Mouse (Mus musculus) midbrain, embryonic 11.5 days (tissue): ENCODE data around the gene Cbx6. TPM values are rescaled to one million over a fixed set of nuclear protein-coding genes. Genes with fewer than 3 reads are reported as not detected.

Experiments
- ATAC-seq: fragments of 200-750 bp; cut with Nextera tagmentation; 2 replicates; pipeline ENCODE4 v1.8.0; 2017; ENCODE audit warnings: moderate TSS enrichment, moderate library complexity; ENCODE audit not compliant: low FRiP score
- DNase-seq: peaks from one replicate; pipeline ENCODE4 v3.0.0; 2015; ENCODE audit warnings: low spot score; ENCODE audit errors: missing footprints
- H3K27ac ChIP-seq: fragments of 300-500 bp; sonication (generic); 2 replicates; pipeline ENCODE4 v1.5.1; 2014; ENCODE audit warnings: low read depth, low read length
- H3K27me3 ChIP-seq: fragments of 300-500 bp; sonication (generic); 2 replicates; pipeline ENCODE4 v1.6.1; 2014; ENCODE audit warnings: mild to moderate bottlenecking, low read length, moderate library complexity, mixed read lengths; ENCODE audit not compliant: control insufficient read depth, insufficient read depth
- H3K36me3 ChIP-seq: fragments of 300-500 bp; sonication (generic); 2 replicates; pipeline ENCODE4 v1.6.1; 2014; ENCODE audit warnings: mild to moderate bottlenecking, low read length, moderate library complexity, mixed read lengths; ENCODE audit not compliant: control insufficient read depth, insufficient read depth
- H3K4me1 ChIP-seq: fragments of 300-500 bp; sonication (generic); 2 replicates; pipeline ENCODE4 v1.6.1; 2014; ENCODE audit warnings: low read length; ENCODE audit not compliant: control insufficient read depth, insufficient read depth
- H3K4me2 ChIP-seq: fragments of 300-500 bp; sonication (generic); 2 replicates; pipeline ENCODE4 v1.6.1; 2014; ENCODE audit warnings: mild to moderate bottlenecking, moderate library complexity
- H3K4me3 ChIP-seq: fragments of 300-500 bp; sonication (generic); 2 replicates; pipeline ENCODE4 v1.5.1; 2014; ENCODE audit warnings: low read depth, low read length
- H3K9ac ChIP-seq: fragments of 300-500 bp; sonication (generic); 2 replicates; pipeline ENCODE4 v1.6.1; 2014; ENCODE audit warnings: low read length
- H3K9me3 ChIP-seq: fragments of 300-500 bp; sonication (generic); 2 replicates; pipeline ENCODE4 v1.6.1; 2016; ENCODE audit warnings: low read length; ENCODE audit not compliant: control insufficient read depth
- WGBS: fragments of 180-500 bp; shearing (Covaris S2); extraction: QIAGEN DNeasy Blood & Tissue Kit; methylation state at CpG from one replicate; pipeline ENCODE4 v1.1.7; 2014; 5-methylcytosine and 5-hydroxymethylcytosine counted together
- polyA plus RNA-seq: library from polyadenylated mRNA; unstranded; fragments of >200 nt; fragmentation: Nextera tagmentation; extraction: Ambion mirVana; gene quantifications from 2 replicates; pipeline ENCODE4 v1.2.1, GENCODE M21; 2014

Cbx6 gene
- 17.1 and 18.8 TPM in 2 replicates for polyA plus RNA-seq

GRCm38 (mm10) chr15:79834130-79834880, at the start of gene Cbx6, which contains the start of gene Npcd:
TSS of gene Cbx6 (minus strand) at chr15:79834688.
TSS of gene Npcd (minus strand) at chr15:79834237.
- ATAC-seq (peak; percentile 88), DNase-seq (peak; percentile 100)
- H3K27ac ChIP-seq, result peak within 1 kb of the TSS; percentile 95
- peak within 1 kb of the TSS; percentile 98 for H3K4me2 ChIP-seq
- H3K9me3 ChIP-seq, result no peaks in the 10 kb centered on the region
- H3K4me1 ChIP-seq, result peaks cover 39% of the 10 kb centered on the region
- peak within 1 kb of the TSS; percentile 95 for H3K9ac ChIP-seq
- H3K4me3 ChIP-seq, result peak within 1 kb of the TSS; percentile 88
- under 1% methylated on average over 50 of the region's 58 CpGs for WGBS
- peaks cover 4% of the 10 kb centered on the region; the same call in 1 of the 2 replicates for H3K36me3 ChIP-seq
- H3K27me3 ChIP-seq, result no peaks in the 10 kb centered on the region

- H3K9me3 ChIP-seq, result no peaks in the 10 kb centered on the region
- DNase-seq, result peak; percentile 100
- under 1% methylated on average over 30 of the region's 30 CpGs for WGBS
Measured at GRCm38 (mm10) chr15:79883352-79883822, 48.9 kb upstream of the Cbx6 start.

GRCm38 (mm10) chr15:79882623-79883267, 48.3 kb upstream of the Cbx6 start:
- no peak for DNase-seq
- H3K4me1 ChIP-seq, result 0 out of 2 replicates have a peak, but pooled peaks cover 3% of the 10 kb centered on the region
- WGBS, result 24% methylated on average over 19 of the region's 19 CpGs
- H3K36me3 ChIP-seq, result no peaks in the 10 kb centered on the region
- H3K27me3 ChIP-seq, result no peaks in the 10 kb centered on the region
- H3K9ac ChIP-seq, result peak overlapping the region; percentile 49
- peak; percentile 51 for ATAC-seq
- peak overlapping the region; percentile 58 for H3K4me2 ChIP-seq
- H3K9me3 ChIP-seq, result no peaks in the 10 kb centered on the region
- H3K27ac ChIP-seq, result no peak overlapping the region; the same call in 1 of the 2 replicates
- H3K4me3 ChIP-seq, result peak overlapping the region; percentile 40

More at GRCm38 (mm10) chr15:79883352-79883822, 48.9 kb upstream of the Cbx6 start:
- peak overlapping the region; percentile 58 for H3K4me2 ChIP-seq
- peak overlapping the region; percentile 58; the same call in 1 of the 2 replicates for H3K27ac ChIP-seq
- H3K4me1 ChIP-seq, result 0 out of 2 replicates have a peak, but pooled peaks cover 3% of the 10 kb centered on the region
- peak; percentile 94 for ATAC-seq
- peak overlapping the region; percentile 40 for H3K4me3 ChIP-seq
- H3K27me3 ChIP-seq, result no peaks in the 10 kb centered on the region
- peak overlapping the region; percentile 74 for H3K9ac ChIP-seq
- no peaks in the 10 kb centered on the region for H3K36me3 ChIP-seq

- 85% methylated on average over 3 of the region's 3 CpGs for WGBS
- Histone ChIP-seq H3K27me3 (no peaks in the 10 kb centered on the region), H3K4me3 (no peak overlapping the region), H3K4me1 (0 out of 2 replicates have a peak, but pooled peaks cover 3% of the 10 kb centered on the region), H3K9me3 (no peaks in the 10 kb centered on the region), H3K27ac (no peak overlapping the region), H3K36me3 (no peaks in the 10 kb centered on the region), H3K4me2 (no peak overlapping the region), H3K9ac (no peak overlapping the region)
- ATAC-seq (no peak), DNase-seq (no peak)
Measured at GRCm38 (mm10) chr15:79880477-79880876, 46.0 kb upstream of the Cbx6 start.

- Histone ChIP-seq H3K36me3 (no peaks in the 10 kb centered on the region), H3K9me3 (no peaks in the 10 kb centered on the region), H3K4me2 (no peak overlapping the region), H3K4me1 (0 out of 2 replicates have a peak, but pooled peaks cover 3% of the 10 kb centered on the region), H3K9ac (no peak overlapping the region), H3K27me3 (no peaks in the 10 kb centered on the region), H3K4me3 (no peak overlapping the region), H3K27ac (no peak overlapping the region)
- WGBS, result 66% methylated on average over 13 of the region's 13 CpGs
- DNase-seq (no peak), ATAC-seq (no peak)
Measured at GRCm38 (mm10) chr15:79879319-79879718, 44.8 kb upstream of the Cbx6 start.

- Histone ChIP-seq H3K9ac (no peak overlapping the region), H3K27ac (no peak overlapping the region), H3K9me3 (no peaks in the 10 kb centered on the region), H3K4me1 (0 out of 2 replicates have a peak, but pooled peaks cover 3% of the 10 kb centered on the region), H3K36me3 (no peaks in the 10 kb centered on the region), H3K27me3 (no peaks in the 10 kb centered on the region), H3K4me2 (no peak overlapping the region), H3K4me3 (no peak overlapping the region)
- ATAC-seq, result no peak
- WGBS, result 79% methylated on average over 6 of the region's 6 CpGs
- DNase-seq, result no peak
Measured at GRCm38 (mm10) chr15:79878725-79879136, 44.2 kb upstream of the Cbx6 start.

- H3K27ac ChIP-seq, result no peak overlapping the region
- no peaks in the 10 kb centered on the region for H3K4me1 ChIP-seq
- H3K9me3 ChIP-seq, result no peaks in the 10 kb centered on the region
- H3K4me3 ChIP-seq, result no peak overlapping the region
- no peak for DNase-seq
- no peaks in the 10 kb centered on the region for H3K27me3 ChIP-seq
- WGBS, result 91% methylated on average over 18 of the region's 18 CpGs
- ATAC-seq, result no peak
- H3K36me3 ChIP-seq, result no peaks in the 10 kb centered on the region
- H3K4me2 ChIP-seq, result no peak overlapping the region
- no peak overlapping the region for H3K9ac ChIP-seq
Measured at GRCm38 (mm10) chr15:79875261-79875995, 40.9 kb upstream of the Cbx6 start.

GRCm38 (mm10) chr15:79873995-79874394, 39.5 kb upstream of the Cbx6 start:
- Histone ChIP-seq H3K9me3 (no peaks in the 10 kb centered on the region), H3K4me3 (no peak overlapping the region), H3K36me3 (no peaks in the 10 kb centered on the region), H3K4me1 (no peaks in the 10 kb centered on the region), H3K9ac (no peak overlapping the region), H3K27me3 (no peaks in the 10 kb centered on the region), H3K4me2 (no peak overlapping the region), H3K27ac (no peak overlapping the region)
- 63% methylated on average over 2 of the region's 2 CpGs for WGBS
- no peak for ATAC-seq
- DNase-seq, result no peak
